Mouse (Mus musculus): ENCODE measurements around the gene Phactr2. TPM values are rescaled to one million over a fixed set of nuclear protein-coding genes. Genes with fewer than 3 reads are reported as not detected.

Phactr2 gene
- total and polyA plus RNA-seq, 3 experiments = not detected

GRCm38 (mm10) chr10:13292026-13292425 lies 182.2 kb downstream of the Phactr2 start:
- Histone ChIP-seq H3K9ac (ENCODE audit: control insufficient read depth, low read depth, low read length, poor library complexity, severe bottlenecking) (no peak overlapping the region), H3K27ac (ENCODE audit: control insufficient read depth, low read depth, low read length) (no peak overlapping the region), H3K79me2 (ENCODE audit: control insufficient read depth, insufficient read depth, low read length, poor library complexity) (no peaks in the 10 kb centered on the region), H3K27me3 (ENCODE audit: control insufficient read depth in 1 of 2, insufficient read depth in 2 of 2, low read length in 2 of 2) (no peaks in the 10 kb centered on the region), H3K4me3 (ENCODE audit: control insufficient read depth in 1 of 2, insufficient read depth in 1 of 2, low read depth in 2 of 2, low read length in 2 of 2) (no peak overlapping the region), H3K36me3 (ENCODE audit: control insufficient read depth in 1 of 2, insufficient read depth in 2 of 2, low read length in 2 of 2) (no peaks in the 10 kb centered on the region), H3K4me1 (ENCODE audit: control insufficient read depth in 1 of 2, insufficient read depth in 2 of 2, low read length in 2 of 2) (no peaks in the 10 kb centered on the region), H3K9me3 (replicated peaks; ENCODE audit: insufficient read depth, low read length) (no peaks in the 10 kb centered on the region)
- DNase-seq (ENCODE audit: low read depth, low spot score) = no peak
- no peak for TF ChIP-seq GABPA (IDR thresholded peaks at IDR 0.05; ENCODE audit: low read depth, low read length)
- no peak for TF ChIP-seq ZC3H11A (IDR thresholded peaks at IDR 0.05; ENCODE audit: low read depth, low read length)
- no peak for TF ChIP-seq ZMIZ1 (IDR thresholded peaks at IDR 0.05; ENCODE audit: low read depth, low read length)
- TF ChIP-seq USF1 (IDR thresholded peaks at IDR 0.05; ENCODE audit: low read depth, low read length) = no peak
- no peak for TF ChIP-seq MAZ (IDR thresholded peaks at IDR 0.05; ENCODE audit: low read depth, low read length)
- no peak for TF ChIP-seq NELFE (IDR thresholded peaks at IDR 0.05; ENCODE audit: low read depth, low read length)
- no peak for TF ChIP-seq EP300 (IDR thresholded peaks at IDR 0.05; ENCODE audit: low read depth in 1 of 2, low read length in 2 of 2)
- no peak for TF ChIP-seq NRF1 (IDR thresholded peaks at IDR 0.05; ENCODE audit: insufficient read depth, low read depth, low read length, poor library complexity, severe bottlenecking)
- TF ChIP-seq SMC3 (IDR thresholded peaks at IDR 0.05; ENCODE audit: low read depth, low read length) = no peak
- no peak for TF ChIP-seq USF2 (IDR thresholded peaks at IDR 0.05; ENCODE audit: borderline replicate concordance in 1 of 2, insufficient read depth in 1 of 2, low read depth in 1 of 2, low read length in 2 of 2)
- no peak for TF ChIP-seq HCFC1 (IDR thresholded peaks at IDR 0.05; ENCODE audit: low read depth, low read length)

GRCm38 (mm10) chr10:13289252-13289961 lies 184.8 kb downstream of the Phactr2 start:
- H3K79me2 ChIP-seq (ENCODE audit: control insufficient read depth, insufficient read depth, low read length, poor library complexity) = no peaks in the 10 kb centered on the region
- no peaks in the 10 kb centered on the region for H3K9me3 ChIP-seq (replicated peaks; ENCODE audit: insufficient read depth, low read length)
- no peaks in the 10 kb centered on the region for H3K27me3 ChIP-seq (ENCODE audit: control insufficient read depth in 1 of 2, insufficient read depth in 2 of 2, low read length in 2 of 2)
- H3K4me1 ChIP-seq (ENCODE audit: control insufficient read depth in 1 of 2, insufficient read depth in 2 of 2, low read length in 2 of 2) = no peaks in the 10 kb centered on the region
- no peak overlapping the region for H3K4me3 ChIP-seq (ENCODE audit: control insufficient read depth in 1 of 2, insufficient read depth in 1 of 2, low read depth in 2 of 2, low read length in 2 of 2)
- no peak for TF ChIP-seq EP300 (IDR thresholded peaks at IDR 0.05; ENCODE audit: low read depth in 1 of 2, low read length in 2 of 2)
- TF ChIP-seq MAX (IDR thresholded peaks at IDR 0.05; ENCODE audit: low read length) = no peak
- no peak for TF ChIP-seq MYC (IDR thresholded peaks at IDR 0.05; ENCODE audit: low read depth, low read length)
- TF ChIP-seq ELF1 (IDR thresholded peaks at IDR 0.05; ENCODE audit: low read depth, low read length) = no peak
- TF ChIP-seq GATA1 (IDR thresholded peaks at IDR 0.05; ENCODE audit: low read depth, low read length) = no peak
- no peak for TF ChIP-seq USF1 (IDR thresholded peaks at IDR 0.05; ENCODE audit: low read depth, low read length)
- TF ChIP-seq HCFC1 (IDR thresholded peaks at IDR 0.05; ENCODE audit: low read depth, low read length) = no peak
- TF ChIP-seq TBP (IDR thresholded peaks at IDR 0.05; ENCODE audit: low read depth, low read length) = no peak
- no peak for TF ChIP-seq MAFK (IDR thresholded peaks at IDR 0.05; ENCODE audit: borderline replicate concordance, low read depth, low read length)
- no peak for TF ChIP-seq ZKSCAN1 (IDR thresholded peaks at IDR 0.05; ENCODE audit: low read depth, low read length)
- no peak for TF ChIP-seq NRF1 (IDR thresholded peaks at IDR 0.05; ENCODE audit: insufficient read depth, low read depth, low read length, poor library complexity, severe bottlenecking)
- DNase-seq (ENCODE audit: low read depth, low spot score) = no peak
- no peak overlapping the region for H3K9ac ChIP-seq (ENCODE audit: control insufficient read depth, low read depth, low read length, poor library complexity, severe bottlenecking)
- no peaks in the 10 kb centered on the region for H3K36me3 ChIP-seq (ENCODE audit: control insufficient read depth in 1 of 2, insufficient read depth in 2 of 2, low read length in 2 of 2)
- no peak overlapping the region for H3K27ac ChIP-seq (ENCODE audit: control insufficient read depth, low read depth, low read length)
